Mouse (Mus musculus): ENCODE measurements at regions not wholly inside any gene's neighbourhood (a gene's known extent, or its start where the extent isn't known, plus 50 kb on each side); places are given as distances from the start of the nearest gene placed in this dataset.

DNA sequence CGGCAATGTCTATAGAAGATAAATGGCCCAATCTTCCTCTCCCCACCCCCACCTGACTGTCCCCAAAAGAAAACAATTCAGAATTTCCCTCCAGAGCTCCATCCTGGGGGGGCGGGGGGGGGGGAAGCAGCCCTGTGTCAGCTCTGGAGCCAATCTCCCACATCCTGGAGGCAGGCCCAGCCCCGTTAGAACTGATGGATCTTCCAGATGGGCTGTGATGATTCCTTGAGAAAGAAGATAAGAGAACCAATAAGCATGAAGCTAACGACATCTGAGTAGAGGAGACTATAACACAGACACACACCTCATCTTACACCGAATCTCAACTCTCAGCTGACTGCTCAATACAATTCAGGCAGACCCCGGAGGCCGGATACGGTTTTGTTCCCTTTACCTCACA is 169.2 kb upstream of the Klf3 start:
- Histone ChIP-seq H3K4me3 (ENCODE audit: low read depth, low read length) (no peak overlapping the region), H3K9ac (ENCODE audit: low read depth, poor library complexity, severe bottlenecking) (no peak overlapping the region), H3K4me1 (ENCODE audit: control insufficient read depth, insufficient read depth, low read length) (no peaks in the 10 kb centered on the region), H3K27ac (ENCODE audit: insufficient read depth, low read length) (no peak overlapping the region), H3K36me3 (ENCODE audit: control insufficient read depth, insufficient read depth, low read length, poor library complexity, severe bottlenecking) (no peaks in the 10 kb centered on the region), H3K27me3 (ENCODE audit: control insufficient read depth, insufficient read depth, low read length, poor library complexity, severe bottlenecking) (no peaks in the 10 kb centered on the region), H3K9me3 (replicated peaks; ENCODE audit: control insufficient read depth, insufficient read depth, low read length, poor library complexity, severe bottlenecking) (no peaks in the 10 kb centered on the region)
- TF ChIP-seq EP300 (IDR thresholded peaks at IDR 0.05; ENCODE audit: insufficient read depth, low read depth, low read length): no peak
- TF ChIP-seq CTCF (IDR thresholded peaks at IDR 0.05; ENCODE audit: low read depth, low read length): no peak
- no peak for TF ChIP-seq POLR2A (IDR thresholded peaks at IDR 0.05; ENCODE audit: insufficient read depth, low read length)

DNA sequence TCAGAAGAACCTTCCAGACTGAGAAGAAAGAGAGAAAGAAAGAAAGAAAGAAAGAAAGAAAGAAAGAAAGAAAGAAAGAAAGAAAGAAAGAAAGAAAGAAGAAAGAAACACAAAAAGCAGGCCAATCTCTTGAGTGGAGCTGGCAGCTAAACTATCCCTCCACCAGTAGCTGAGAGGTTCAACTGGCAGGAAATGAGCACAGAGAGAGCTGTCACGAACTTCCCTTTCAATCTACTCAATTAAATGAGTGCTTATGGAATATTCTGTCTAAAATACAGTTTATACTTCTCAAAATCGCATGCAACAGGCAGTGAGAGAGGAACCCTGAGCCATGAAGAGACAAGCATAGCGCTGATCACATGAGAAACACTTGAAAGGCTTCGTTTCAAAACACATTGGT is 168.5 kb upstream of the Klf3 start:
- Histone ChIP-seq H3K27ac (ENCODE audit: insufficient read depth, low read length) (no peak overlapping the region), H3K36me3 (ENCODE audit: control insufficient read depth, insufficient read depth, low read length, poor library complexity, severe bottlenecking) (no peaks in the 10 kb centered on the region), H3K27me3 (ENCODE audit: control insufficient read depth, insufficient read depth, low read length, poor library complexity, severe bottlenecking) (no peaks in the 10 kb centered on the region), H3K4me1 (ENCODE audit: control insufficient read depth, insufficient read depth, low read length) (no peaks in the 10 kb centered on the region), H3K4me3 (ENCODE audit: low read depth, low read length) (no peak overlapping the region), H3K9me3 (replicated peaks; ENCODE audit: control insufficient read depth, insufficient read depth, low read length, poor library complexity, severe bottlenecking) (no peaks in the 10 kb centered on the region), H3K9ac (ENCODE audit: low read depth, poor library complexity, severe bottlenecking) (no peak overlapping the region)
- TF ChIP-seq CTCF (IDR thresholded peaks at IDR 0.05; ENCODE audit: low read depth, low read length) (no peak), EP300 (IDR thresholded peaks at IDR 0.05; ENCODE audit: insufficient read depth, low read depth, low read length) (no peak), POLR2A (IDR thresholded peaks at IDR 0.05; ENCODE audit: insufficient read depth, low read length) (no peak)

DNA sequence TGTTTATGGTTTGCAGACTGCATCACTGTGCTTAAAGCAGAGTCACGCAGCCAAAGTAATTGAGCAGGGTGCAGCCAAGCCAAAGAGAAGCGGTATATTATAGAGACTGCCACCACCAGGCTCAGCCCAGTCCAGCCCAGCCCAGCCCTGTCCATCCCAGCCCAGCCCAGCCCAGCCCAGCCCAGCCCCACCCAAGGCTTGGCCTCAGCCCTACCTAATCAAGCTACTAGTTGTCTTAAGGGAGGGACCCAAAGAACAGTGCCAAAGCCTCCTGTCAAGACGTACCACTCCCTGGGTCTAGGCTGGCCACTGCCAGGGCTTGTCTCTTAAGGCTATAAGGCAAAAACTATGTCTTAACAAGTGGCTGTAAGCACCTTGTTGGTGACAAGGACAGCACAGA is 166.9 kb upstream of the Klf3 start:
- no peak for TF ChIP-seq EP300 (IDR thresholded peaks at IDR 0.05; ENCODE audit: insufficient read depth, low read depth, low read length)
- no peak for TF ChIP-seq POLR2A (IDR thresholded peaks at IDR 0.05; ENCODE audit: insufficient read depth, low read length)
- no peak for TF ChIP-seq CTCF (IDR thresholded peaks at IDR 0.05; ENCODE audit: low read depth, low read length)
- no peaks in the 10 kb centered on the region for H3K4me1 ChIP-seq (ENCODE audit: control insufficient read depth, insufficient read depth, low read length)
- no peaks in the 10 kb centered on the region for H3K27me3 ChIP-seq (ENCODE audit: control insufficient read depth, insufficient read depth, low read length, poor library complexity, severe bottlenecking)
- no peak overlapping the region for H3K27ac ChIP-seq (ENCODE audit: insufficient read depth, low read length)
- H3K9ac ChIP-seq (ENCODE audit: low read depth, poor library complexity, severe bottlenecking): no peak overlapping the region
- no peaks in the 10 kb centered on the region for H3K9me3 ChIP-seq (replicated peaks; ENCODE audit: control insufficient read depth, insufficient read depth, low read length, poor library complexity, severe bottlenecking)
- H3K36me3 ChIP-seq (ENCODE audit: control insufficient read depth, insufficient read depth, low read length, poor library complexity, severe bottlenecking): no peaks in the 10 kb centered on the region
- H3K4me3 ChIP-seq (ENCODE audit: low read depth, low read length): no peak overlapping the region

DNA sequence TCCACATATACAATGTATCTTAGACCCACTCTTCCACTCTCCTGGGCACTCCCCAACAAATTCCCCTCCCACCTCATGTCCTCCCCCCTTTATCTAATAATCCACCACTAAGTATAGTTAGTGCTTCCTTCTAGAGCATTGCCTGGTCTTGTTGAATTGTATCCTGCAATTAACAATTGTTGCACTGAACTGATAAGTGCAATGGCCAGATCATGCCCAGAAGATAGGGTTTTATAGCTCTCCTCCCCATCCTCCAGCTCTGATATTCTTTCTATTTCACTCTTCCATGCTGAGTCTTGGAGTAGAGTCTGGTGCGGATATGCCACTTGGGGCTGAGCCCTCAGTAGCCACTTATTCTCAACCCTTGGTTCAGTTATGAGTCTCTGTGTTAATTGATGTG is 159.6 kb upstream of the Klf3 start:
- peaks cover 3% of the 10 kb centered on the region for H3K4me1 ChIP-seq (ENCODE audit: control insufficient read depth, insufficient read depth, low read length)
- TF ChIP-seq EP300 (IDR thresholded peaks at IDR 0.05; ENCODE audit: insufficient read depth, low read depth, low read length) (no peak), CTCF (IDR thresholded peaks at IDR 0.05; ENCODE audit: low read depth, low read length) (no peak), POLR2A (IDR thresholded peaks at IDR 0.05; ENCODE audit: insufficient read depth, low read length) (no peak)
- H3K27ac ChIP-seq (ENCODE audit: insufficient read depth, low read length): no peak overlapping the region
- H3K36me3 ChIP-seq (ENCODE audit: control insufficient read depth, insufficient read depth, low read length, poor library complexity, severe bottlenecking): no peaks in the 10 kb centered on the region
- H3K27me3 ChIP-seq (ENCODE audit: control insufficient read depth, insufficient read depth, low read length, poor library complexity, severe bottlenecking): no peaks in the 10 kb centered on the region
- H3K9me3 ChIP-seq (replicated peaks; ENCODE audit: control insufficient read depth, insufficient read depth, low read length, poor library complexity, severe bottlenecking): peaks cover 4% of the 10 kb centered on the region
- no peak overlapping the region for H3K4me3 ChIP-seq (ENCODE audit: low read depth, low read length)
- no peak overlapping the region for H3K9ac ChIP-seq (ENCODE audit: low read depth, poor library complexity, severe bottlenecking)

DNA sequence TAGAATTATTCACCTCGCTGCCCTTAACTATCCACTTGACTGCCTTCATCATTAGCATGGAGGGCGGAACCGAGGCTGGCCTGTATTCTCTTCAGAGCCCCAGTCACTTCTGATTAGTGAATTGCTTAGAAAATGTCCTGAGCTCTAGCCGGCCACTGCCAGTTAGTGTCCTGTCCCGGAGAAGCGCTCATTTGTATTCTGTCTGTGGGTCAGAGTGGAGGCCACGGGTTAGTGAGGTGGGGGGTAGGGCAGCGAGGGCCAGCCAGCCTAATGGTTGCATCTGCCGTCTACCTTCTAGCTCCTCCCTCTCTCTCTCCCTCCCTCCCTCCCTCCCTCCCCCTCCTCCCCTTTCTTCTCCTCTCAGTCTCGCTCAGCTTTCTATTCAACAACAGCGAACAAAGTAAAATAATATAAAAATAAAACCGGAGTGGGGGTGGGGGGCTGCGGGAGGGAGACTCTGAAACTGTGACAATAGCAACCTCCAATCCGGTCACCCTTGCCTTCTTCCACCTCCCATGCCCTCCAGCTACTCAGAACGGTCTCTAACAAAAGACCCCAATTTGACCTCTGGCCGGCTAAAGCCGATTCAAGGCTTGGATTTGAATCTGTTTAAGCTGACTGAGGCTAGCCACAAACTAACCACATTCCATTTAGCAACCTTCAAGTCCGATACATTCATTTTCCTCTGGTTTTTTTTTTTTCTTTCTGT is 155.6 kb upstream of the Klf3 start:
- H3K9ac ChIP-seq (ENCODE audit: low read depth, poor library complexity, severe bottlenecking): peak overlapping the region; percentile 67
- H3K4me3 ChIP-seq (ENCODE audit: low read depth, low read length): peak overlapping the region; percentile 80
- peaks cover 4% of the 10 kb centered on the region for H3K9me3 ChIP-seq (replicated peaks; ENCODE audit: control insufficient read depth, insufficient read depth, low read length, poor library complexity, severe bottlenecking)
- no peaks in the 10 kb centered on the region for H3K27me3 ChIP-seq (ENCODE audit: control insufficient read depth, insufficient read depth, low read length, poor library complexity, severe bottlenecking)
- H3K4me1 ChIP-seq (ENCODE audit: control insufficient read depth, insufficient read depth, low read length): peaks cover 5% of the 10 kb centered on the region
- TF ChIP-seq CTCF (IDR thresholded peaks at IDR 0.05; ENCODE audit: low read depth, low read length): no peak
- TF ChIP-seq EP300 (IDR thresholded peaks at IDR 0.05; ENCODE audit: insufficient read depth, low read depth, low read length): peak; percentile 76
- peak overlapping the region; percentile 97 for H3K27ac ChIP-seq (ENCODE audit: insufficient read depth, low read length)
- H3K36me3 ChIP-seq (ENCODE audit: control insufficient read depth, insufficient read depth, low read length, poor library complexity, severe bottlenecking): no peaks in the 10 kb centered on the region

DNA sequence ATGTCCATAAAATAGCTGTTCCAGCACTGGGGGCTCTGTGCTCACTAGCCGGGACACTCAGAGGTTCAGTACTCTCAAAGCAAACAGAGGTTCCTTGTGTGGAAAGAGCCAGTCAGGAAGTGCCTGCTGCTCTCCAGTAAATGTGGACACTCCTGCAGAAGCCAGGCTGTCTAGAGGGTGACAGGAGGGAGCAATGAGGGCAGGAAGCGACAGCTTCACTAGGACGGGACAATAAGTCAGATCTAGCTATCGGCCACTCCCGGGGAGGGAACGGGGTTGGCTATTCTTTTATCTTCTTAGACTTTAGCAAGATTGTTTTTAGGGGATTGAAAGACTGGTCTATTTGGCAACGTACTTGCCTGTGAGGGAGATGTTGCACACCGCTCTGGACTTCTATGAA is 154.7 kb upstream of the Klf3 start:
- TF ChIP-seq EP300 (IDR thresholded peaks at IDR 0.05; ENCODE audit: insufficient read depth, low read depth, low read length): peak; percentile 61
- TF ChIP-seq CTCF (IDR thresholded peaks at IDR 0.05; ENCODE audit: low read depth, low read length): no peak
- Histone ChIP-seq H3K27me3 (ENCODE audit: control insufficient read depth, insufficient read depth, low read length, poor library complexity, severe bottlenecking) (no peaks in the 10 kb centered on the region), H3K4me3 (ENCODE audit: low read depth, low read length) (no peak overlapping the region), H3K4me1 (ENCODE audit: control insufficient read depth, insufficient read depth, low read length) (peaks cover 5% of the 10 kb centered on the region), H3K36me3 (ENCODE audit: control insufficient read depth, insufficient read depth, low read length, poor library complexity, severe bottlenecking) (no peaks in the 10 kb centered on the region), H3K9ac (ENCODE audit: low read depth, poor library complexity, severe bottlenecking) (no peak overlapping the region), H3K27ac (ENCODE audit: insufficient read depth, low read length) (peak overlapping the region; percentile 59), H3K9me3 (replicated peaks; ENCODE audit: control insufficient read depth, insufficient read depth, low read length, poor library complexity, severe bottlenecking) (peaks cover 4% of the 10 kb centered on the region)

Data from ES-Bruce4 (cell line).